Mouse (Mus musculus): ENCODE measurements around the gene Slc25a10.

DNA sequence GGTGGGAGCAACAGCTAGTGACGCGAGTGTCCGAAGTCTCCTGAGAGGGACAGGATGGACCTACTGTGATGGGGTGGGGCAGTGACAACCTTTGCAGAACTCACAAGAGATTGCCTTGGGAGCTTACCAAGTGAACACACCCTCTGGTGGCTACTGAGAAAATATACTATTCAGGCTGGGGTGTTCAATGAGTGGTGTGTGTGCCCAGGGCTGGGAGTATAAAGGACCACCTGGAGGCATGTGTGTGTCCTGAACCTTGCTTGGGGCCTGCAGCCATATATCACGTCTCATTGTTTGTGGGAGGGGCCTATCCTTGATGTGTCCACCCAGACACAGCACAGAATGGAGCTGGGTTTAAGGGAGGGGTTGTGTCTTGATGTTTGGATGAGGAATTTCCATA, 3.1 kb upstream of the Slc25a10 start:
- TF ChIP-seq CTCF (IDR thresholded peaks at IDR 0.05; ENCODE audit: extremely low read depth, insufficient read length, insufficient replicate concordance, low read depth, low read length) = peak; percentile 8; the same call in 1 of the 2 replicates
- TF ChIP-seq POLR2A (IDR thresholded peaks at IDR 0.05; ENCODE audit: low read depth, low read length) = no peak

Measured in small intestine, adult 2 months (tissue).